Mouse (Mus musculus): ENCODE measurements around the gene Spint2.
A peak's percentile ranks its signal among the peaks of the same experiment; 100 is the strongest.

DNA sequence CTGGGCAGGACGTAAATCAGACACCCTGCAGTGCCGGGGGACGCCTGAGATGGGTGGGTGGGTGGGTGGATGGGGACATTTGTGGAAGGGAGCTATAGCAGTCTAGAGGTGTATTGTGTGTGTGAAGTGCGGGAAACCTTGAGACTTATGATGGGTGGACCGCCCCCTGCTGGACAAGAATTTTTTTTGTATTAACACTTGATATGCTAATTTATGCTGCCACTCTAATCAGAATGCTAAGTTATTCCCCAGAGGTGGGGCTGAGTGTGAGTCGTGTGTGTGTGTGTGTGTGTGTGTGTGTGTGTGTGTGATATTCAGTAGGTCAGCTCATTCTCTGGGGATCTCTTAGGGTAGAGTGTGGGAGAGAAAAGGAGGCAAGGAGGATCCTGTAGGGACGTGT is 24.9 kb upstream of the Spint2 start:
- TF ChIP-seq POLR2A (IDR thresholded peaks at IDR 0.05; ENCODE audit: borderline replicate concordance, control insufficient read depth, low read depth, low read length) (no peak), CTCF (IDR thresholded peaks at IDR 0.05; ENCODE audit: control insufficient read depth, insufficient read depth, low read length) (peak; percentile 14; the same call in 1 of the 2 replicates)

Measured in bone marrow, adult 2 months (tissue).